Mouse (Mus musculus) bone marrow macrophage, adult 2 months (primary cell): ENCODE data around the gene Rfx5.

ENCODE experiments used
- CTCF ChIP-seq: IDR thresholded peaks from 2 replicates; pipeline ENCODE4 v1.5.1; 2012; ENCODE audit warnings: low read depth, mild to moderate bottlenecking, low read length, moderate library complexity
- POLR2A ChIP-seq: IDR thresholded peaks from 2 replicates; pipeline ENCODE4 v1.6.1; 2012; ENCODE audit warnings: mild to moderate bottlenecking, low read depth, low read length, borderline replicate concordance

- TF ChIP-seq CTCF, result no peak
- TF ChIP-seq POLR2A, result no peak
Measured at GRCm38 (mm10) chr3:94924688-94925087, 29.2 kb upstream of the Rfx5 start.
